Mouse (Mus musculus): Measurements from ENCODE around the gene Ank3. TPM values are rescaled to one million over a fixed set of nuclear protein-coding genes. Genes with fewer than 3 reads are reported as not detected.

Gene Ank3
- total RNA-seq, 4 experiments from 2014 or later, result 81.4 to 115 (median 89.6) TPM

GRCm38 (mm10) chr10:69535123-69535930 is 136.8 kb downstream of the Ank3 start:
- DNase-seq (ENCODE audit: low spot score in 2 of 2), result peak in 1 of 2 experiments; percentile 45

GRCm38 (mm10) chr10:69535931-69536200 is 137.3 kb downstream of the Ank3 start:
- no peak for DNase-seq (ENCODE audit: low spot score in 2 of 2)

GRCm38 (mm10) chr10:69536372-69537075 is 138.0 kb downstream of the Ank3 start:
- DNase-seq (ENCODE audit: low spot score in 2 of 2), result no peak

- DNase-seq (ENCODE audit: low spot score in 2 of 2), result no peak
Observed at GRCm38 (mm10) chr10:69538236-69538635, 139.7 kb downstream of the Ank3 start.

GRCm38 (mm10) chr10:69542439-69542838 is 143.9 kb downstream of the Ank3 start:
- no peak for DNase-seq (ENCODE audit: low spot score in 2 of 2)

GRCm38 (mm10) chr10:69543876-69544620 is 145.5 kb downstream of the Ank3 start:
- DNase-seq (ENCODE audit: low spot score in 2 of 2), result no peak

- DNase-seq (ENCODE audit: low spot score in 2 of 2), result no peak
Observed at GRCm38 (mm10) chr10:69544653-69545052, 146.1 kb downstream of the Ank3 start.

GRCm38 (mm10) chr10:69545936-69546335 is 147.4 kb downstream of the Ank3 start:
- DNase-seq (ENCODE audit: low spot score in 2 of 2), result no peak

- peak; percentile 23 to 44 for DNase-seq (ENCODE audit: low spot score in 2 of 2)
Observed at GRCm38 (mm10) chr10:69546643-69547042, 148.1 kb downstream of the Ank3 start.

GRCm38 (mm10) chr10:69548771-69549170 is 150.2 kb downstream of the Ank3 start:
- no peak for DNase-seq (ENCODE audit: low spot score in 2 of 2)

GRCm38 (mm10) chr10:69549221-69549620 is 150.6 kb downstream of the Ank3 start:
- DNase-seq (ENCODE audit: low spot score in 2 of 2), result no peak

GRCm38 (mm10) chr10:69550824-69551223 is 152.3 kb downstream of the Ank3 start:
- no peak for DNase-seq (ENCODE audit: low spot score in 2 of 2)

GRCm38 (mm10) chr10:69553091-69553490 is 154.5 kb downstream of the Ank3 start:
- no peak for DNase-seq (ENCODE audit: low spot score in 2 of 2)

- no peak for DNase-seq (ENCODE audit: low spot score in 2 of 2)
Observed at GRCm38 (mm10) chr10:69555592-69555991, 157.0 kb downstream of the Ank3 start.

GRCm38 (mm10) chr10:69556278-69556677 is 157.7 kb downstream of the Ank3 start:
- peak; percentile 40 to 43 for DNase-seq (ENCODE audit: low spot score in 2 of 2)

- DNase-seq (ENCODE audit: low spot score in 2 of 2), result no peak
Observed at GRCm38 (mm10) chr10:69560237-69560636, 161.7 kb downstream of the Ank3 start.

GRCm38 (mm10) chr10:69562931-69563330 is 164.4 kb downstream of the Ank3 start:
- no peak for DNase-seq (ENCODE audit: low spot score in 2 of 2)

- peak in 1 of 2 experiments; percentile 20 for DNase-seq (ENCODE audit: low spot score in 2 of 2)
Observed at GRCm38 (mm10) chr10:69565052-69565451, 166.5 kb downstream of the Ank3 start.

GRCm38 (mm10) chr10:69568976-69569375 is 170.4 kb downstream of the Ank3 start:
- DNase-seq (ENCODE audit: low spot score in 2 of 2), result no peak

GRCm38 (mm10) chr10:69569740-69570139 is 171.2 kb downstream of the Ank3 start:
- no peak for DNase-seq (ENCODE audit: low spot score in 2 of 2)

GRCm38 (mm10) chr10:69570466-69571288 is 172.1 kb downstream of the Ank3 start:
- DNase-seq (ENCODE audit: low spot score in 2 of 2), result no peak
